8 mouse cellular contexts compared by ENCODE assay signal in genomic region chrX:151050337-151050736, GRCm38 (mm10). TPM values are rescaled to one million over a fixed set of nuclear protein-coding genes. Genes with fewer than 3 reads are reported as not detected.
DNase-seq lines count a peak whose midpoint lies in the region.

No protein-coding gene starts in this region.

- DNase-seq in cerebellum, postnatal 14 days: peak; percentile 22 to 29
- no peak for DNase-seq in cerebellum, adult 11-12 months
- DNase-seq in layer of hippocampus, adult 18-20 months (ENCODE audit: low spot score in 2 of 2): peak; percentile 20 to 36
- no peak for DNase-seq in layer of hippocampus, adult 9-10 months (ENCODE audit: low spot score)
- DNase-seq in adipocyte (ENCODE audit: low spot score): peak; percentile 26
- DNase-seq in left cerebral cortex, postnatal 4 days: peak; percentile 15
- no peak for DNase-seq in cerebellum, adult 11 months
- DNase-seq in thymus, postnatal 0 days (ENCODE audit: low spot score): no peak

- intact Hi-C loops in left cerebral cortex, postnatal 4 days (cut with DNase I): no loop called here

RNA-seq across cellular contexts. Expression of gene Fgd1, which starts 4.4 kb away (rescaled TPM):
- total RNA-seq in layer of hippocampus, adult 18-20 months (2021): 10 to 100 TPM; 16.4 to 17.5 TPM
- 10 to 100 TPM; 49.3 to 51.2 TPM for total RNA-seq in left cerebral cortex, postnatal 4 days (2021)
- 1.1 and 2.0 TPM in 2 replicates for polyA plus RNA-seq in thymus, postnatal 0 days (2015; fragmentation: Nextera tagmentation; extraction: Ambion mirVana)

RNA-seq across cellular contexts. Expression of gene Gnl3l, which starts 33.2 kb away (rescaled TPM):
- 100 to 1,000 TPM; 192 to 199 TPM for total RNA-seq in layer of hippocampus, adult 18-20 months (2021)
- 100 to 1,000 TPM; 174 to 191 TPM for total RNA-seq in left cerebral cortex, postnatal 4 days (2021)
- 23.8 and 25.4 TPM in 2 replicates for polyA plus RNA-seq in thymus, postnatal 0 days (2015; fragmentation: Nextera tagmentation; extraction: Ambion mirVana)

RNA-seq across cellular contexts. Expression of gene Tsr2, which starts 46.0 kb away (rescaled TPM):
- 10 to 100 TPM; 76.2 to 81.0 TPM for total RNA-seq in layer of hippocampus, adult 18-20 months (2021)
- total RNA-seq in left cerebral cortex, postnatal 4 days (2021): 10 to 100 TPM; 36.7 to 38.7 TPM
- 26.6 and 28.7 TPM in 2 replicates for polyA plus RNA-seq in thymus, postnatal 0 days (2015; fragmentation: Nextera tagmentation; extraction: Ambion mirVana)

Comparison
In these comparisons a context has a peak if more than half of its experiments do, and no peak if none do; other contexts are left out.
1. DNase-seq: peak in cerebellum, postnatal 14 days (2 of 2), layer of hippocampus, adult 18-20 months (2 of 2), adipocyte (single experiment) and left cerebral cortex, postnatal 4 days (single experiment); none in cerebellum, adult 11-12 months (single experiment), layer of hippocampus, adult 9-10 months (single experiment), cerebellum, adult 11 months (single experiment) and thymus, postnatal 0 days (single experiment).